Mouse (Mus musculus) testis, adult 2 months (tissue): ENCODE measurements at regions not wholly inside any gene's neighbourhood (a gene's known extent, or its start where the extent isn't known, plus 50 kb on each side); places are given as distances from the start of the nearest gene placed in this dataset.

Source experiments
- CTCF ChIP-seq: fragments of 200-500 bp; IDR thresholded peaks from 2 replicates; pipeline ENCODE4 v1.5.1; 2012; ENCODE audit warnings: low read depth, mild to moderate bottlenecking, inconsistent platforms, low read length, moderate library complexity; ENCODE audit not compliant: control insufficient read depth, insufficient read depth, insufficient replicate concordance
- POLR2A ChIP-seq: fragments of 200-500 bp; IDR thresholded peaks from 2 replicates; pipeline ENCODE4 v1.6.1; 2012; ENCODE audit warnings: low read depth, mild to moderate bottlenecking, inconsistent platforms, low read length, moderate library complexity; ENCODE audit not compliant: control insufficient read depth

GRCm38 (mm10) chr7:37241781-37242180, 531.7 kb downstream of the Zfp536 start:
- no peak for TF ChIP-seq POLR2A
- TF ChIP-seq CTCF: no peak
